Mouse (Mus musculus) embryonic facial prominence, embryonic 12.5 days (tissue): ENCODE results near the gene Mmrn1. TPM values are rescaled to one million over a fixed set of nuclear protein-coding genes. Genes with fewer than 3 reads are reported as not detected.

ENCODE experiments used
- ATAC-seq: fragments of 200-750 bp; cut with Nextera tagmentation; 2 replicates; pipeline ENCODE4 v1.8.0; 2017; ENCODE audit not compliant: insufficient number of reproducible peaks, insufficient read depth, low FRiP score, low TSS enrichment
- H3K27ac ChIP-seq: fragments of 300-500 bp; sonication (generic); 2 replicates; pipeline ENCODE4 v1.5.1; 2016; ENCODE audit warnings: mild to moderate bottlenecking
- H3K27me3 ChIP-seq: fragments of 300-500 bp; sonication (generic); 2 replicates; pipeline ENCODE4 v1.6.1; 2016; ENCODE audit warnings: mild to moderate bottlenecking, moderate library complexity
- H3K36me3 ChIP-seq: fragments of 300-500 bp; sonication (generic); 2 replicates; pipeline ENCODE4 v1.6.1; 2016; ENCODE audit warnings: mild to moderate bottlenecking
- H3K4me1 ChIP-seq: fragments of 300-500 bp; sonication (generic); 2 replicates; pipeline ENCODE4 v1.6.1; 2016
- H3K4me2 ChIP-seq: fragments of 300-500 bp; sonication (generic); replicated peaks from 2 replicates; pipeline ENCODE4 v1.6.1; 2016; ENCODE audit warnings: mild to moderate bottlenecking, moderate library complexity
- H3K4me3 ChIP-seq: fragments of 300-500 bp; sonication (generic); 2 replicates; pipeline ENCODE4 v1.5.1; 2016; ENCODE audit warnings: mild to moderate bottlenecking
- H3K9ac ChIP-seq: fragments of 300-500 bp; sonication (generic); 2 replicates; pipeline ENCODE4 v1.6.1; 2016; ENCODE audit warnings: mild to moderate bottlenecking, moderate library complexity
- H3K9me3 ChIP-seq: fragments of 300-500 bp; sonication (generic); 2 replicates; pipeline ENCODE4 v1.6.1; 2016; ENCODE audit warnings: mild to moderate bottlenecking, moderate library complexity
- WGBS: fragments of 180-500 bp; shearing (Covaris S2); methylation state at CpG from one replicate; pipeline ENCODE4 v1.1.7; 2016; 5-methylcytosine and 5-hydroxymethylcytosine counted together
- polyA plus RNA-seq: library from polyadenylated mRNA; unstranded; fragments of >200 nt; fragmentation: Nextera tagmentation; extraction: Ambion mirVana; gene quantifications from 2 replicates; pipeline ENCODE4 v1.2.1, GENCODE M21; 2016

Mmrn1 gene
- polyA plus RNA-seq, 1 experiment from 2014 or later, result 8.5 TPM

GRCm38 (mm10) chr6:60993386-60994108 lies 68.8 kb downstream of the Mmrn1 start:
- no peaks in the 10 kb centered on the region for H3K27me3 ChIP-seq
- H3K27ac ChIP-seq, result no peak overlapping the region
- no peak overlapping the region for H3K4me3 ChIP-seq
- no peaks in the 10 kb centered on the region for H3K4me1 ChIP-seq
- WGBS, result 66% methylated on average over 4 of the region's 4 CpGs
- no peaks in the 10 kb centered on the region for H3K9me3 ChIP-seq
- no peak for ATAC-seq
- no peak overlapping the region for H3K9ac ChIP-seq
- no peaks in the 10 kb centered on the region for H3K36me3 ChIP-seq
- H3K4me2 ChIP-seq, result no peak overlapping the region

- no peak overlapping the region for H3K27ac ChIP-seq
- no peak overlapping the region for H3K9ac ChIP-seq
- WGBS, result 22% methylated on average over 6 of the region's 6 CpGs
- no peaks in the 10 kb centered on the region for H3K27me3 ChIP-seq
- no peak for ATAC-seq
- H3K9me3 ChIP-seq, result no peaks in the 10 kb centered on the region
- no peak overlapping the region for H3K4me3 ChIP-seq
- H3K4me2 ChIP-seq, result no peak overlapping the region
- no peaks in the 10 kb centered on the region for H3K4me1 ChIP-seq
- H3K36me3 ChIP-seq, result no peaks in the 10 kb centered on the region
These were observed 69.3 kb downstream of the Mmrn1 start for GRCm38 (mm10) chr6:60994114-60994513.

GRCm38 (mm10) chr6:60994521-60994920 lies 69.7 kb downstream of the Mmrn1 start:
- 42% methylated on average over 10 of the region's 10 CpGs for WGBS
- no peak overlapping the region for H3K27ac ChIP-seq
- no peaks in the 10 kb centered on the region for H3K27me3 ChIP-seq
- H3K4me2 ChIP-seq, result no peak overlapping the region
- H3K4me1 ChIP-seq, result no peaks in the 10 kb centered on the region
- no peak overlapping the region for H3K4me3 ChIP-seq
- ATAC-seq, result no peak
- no peaks in the 10 kb centered on the region for H3K36me3 ChIP-seq
- no peaks in the 10 kb centered on the region for H3K9me3 ChIP-seq
- H3K9ac ChIP-seq, result no peak overlapping the region

GRCm38 (mm10) chr6:60995596-60995995 lies 70.8 kb downstream of the Mmrn1 start:
- Histone ChIP-seq H3K36me3 (no peaks in the 10 kb centered on the region), H3K4me1 (no peaks in the 10 kb centered on the region), H3K4me2 (no peak overlapping the region), H3K27ac (no peak overlapping the region), H3K4me3 (no peak overlapping the region), H3K9ac (no peak overlapping the region), H3K9me3 (no peaks in the 10 kb centered on the region), H3K27me3 (no peaks in the 10 kb centered on the region)
- 78% methylated on average over 6 of the region's 6 CpGs for WGBS
- no peak for ATAC-seq

- Histone ChIP-seq H3K27me3 (no peaks in the 10 kb centered on the region), H3K9ac (no peak overlapping the region), H3K4me2 (no peak overlapping the region), H3K27ac (no peak overlapping the region), H3K36me3 (no peaks in the 10 kb centered on the region), H3K4me1 (no peaks in the 10 kb centered on the region), H3K4me3 (no peak overlapping the region), H3K9me3 (no peaks in the 10 kb centered on the region)
- no peak for ATAC-seq
- WGBS, result 76% methylated on average over 1 of the region's 1 CpGs
These were observed 71.6 kb downstream of the Mmrn1 start for GRCm38 (mm10) chr6:60996328-60996727.

GRCm38 (mm10) chr6:61001003-61001790 lies 76.4 kb downstream of the Mmrn1 start:
- Histone ChIP-seq H3K4me3 (no peak overlapping the region), H3K9ac (no peak overlapping the region), H3K4me2 (no peak overlapping the region), H3K27ac (no peak overlapping the region), H3K36me3 (no peaks in the 10 kb centered on the region), H3K9me3 (no peaks in the 10 kb centered on the region), H3K27me3 (no peaks in the 10 kb centered on the region), H3K4me1 (no peaks in the 10 kb centered on the region)
- 86% methylated on average over 6 of the region's 6 CpGs for WGBS
- no peak for ATAC-seq

- ATAC-seq, result no peak
- Histone ChIP-seq H3K27ac (no peak overlapping the region), H3K9ac (no peak overlapping the region), H3K27me3 (no peaks in the 10 kb centered on the region), H3K36me3 (no peaks in the 10 kb centered on the region), H3K4me1 (no peaks in the 10 kb centered on the region), H3K4me2 (no peak overlapping the region), H3K9me3 (no peaks in the 10 kb centered on the region), H3K4me3 (no peak overlapping the region)
- 59% methylated on average over 3 of the region's 3 CpGs for WGBS
These were observed 79.4 kb downstream of the Mmrn1 start for GRCm38 (mm10) chr6:61003916-61004765.

GRCm38 (mm10) chr6:61013780-61014179 lies 89.0 kb downstream of the Mmrn1 start:
- Histone ChIP-seq H3K36me3 (no peaks in the 10 kb centered on the region), H3K4me1 (no peaks in the 10 kb centered on the region), H3K27me3 (no peaks in the 10 kb centered on the region), H3K27ac (no peak overlapping the region), H3K9ac (no peak overlapping the region), H3K9me3 (no peaks in the 10 kb centered on the region), H3K4me2 (no peak overlapping the region), H3K4me3 (no peak overlapping the region)
- 26% methylated on average over 5 of the region's 5 CpGs for WGBS
- 0 out of 2 replicates have a peak, but pooled peaks have one; percentile 28 for ATAC-seq

- no peak for ATAC-seq
- no peaks in the 10 kb centered on the region for H3K36me3 ChIP-seq
- 76% methylated on average over 1 of the region's 1 CpGs for WGBS
- H3K27me3 ChIP-seq, result no peaks in the 10 kb centered on the region
- H3K9me3 ChIP-seq, result no peaks in the 10 kb centered on the region
- H3K9ac ChIP-seq, result no peak overlapping the region
- no peak overlapping the region for H3K27ac ChIP-seq
- H3K4me1 ChIP-seq, result no peaks in the 10 kb centered on the region
- no peak overlapping the region for H3K4me2 ChIP-seq
- no peak overlapping the region for H3K4me3 ChIP-seq
These were observed 94.9 kb downstream of the Mmrn1 start for GRCm38 (mm10) chr6:61019689-61020088.

GRCm38 (mm10) chr6:61020995-61021394 lies 96.2 kb downstream of the Mmrn1 start:
- no peak overlapping the region for H3K4me2 ChIP-seq
- WGBS, result 44% methylated on average over 1 of the region's 1 CpGs

GRCm38 (mm10) chr6:61033251-61033650 lies 108.5 kb downstream of the Mmrn1 start:
- 69% methylated on average over 1 of the region's 1 CpGs for WGBS
- no peak for ATAC-seq
- H3K27me3 ChIP-seq, result no peaks in the 10 kb centered on the region
- H3K4me3 ChIP-seq, result no peak overlapping the region
- H3K36me3 ChIP-seq, result no peaks in the 10 kb centered on the region
- H3K27ac ChIP-seq, result no peak overlapping the region
- no peak overlapping the region for H3K4me2 ChIP-seq
- H3K9me3 ChIP-seq, result no peaks in the 10 kb centered on the region
- no peaks in the 10 kb centered on the region for H3K4me1 ChIP-seq
- H3K9ac ChIP-seq, result no peak overlapping the region

More at GRCm38 (mm10) chr6:61020995-61021394, 96.2 kb downstream of the Mmrn1 start:
- H3K9me3 ChIP-seq, result no peaks in the 10 kb centered on the region
- no peaks in the 10 kb centered on the region for H3K4me1 ChIP-seq
- H3K4me3 ChIP-seq, result no peak overlapping the region
- H3K36me3 ChIP-seq, result no peaks in the 10 kb centered on the region
- no peak overlapping the region for H3K27ac ChIP-seq
- ATAC-seq, result no peak
- H3K27me3 ChIP-seq, result no peaks in the 10 kb centered on the region
- no peak overlapping the region for H3K9ac ChIP-seq
